Mouse (Mus musculus) brain, embryonic 14.5 days (tissue): ENCODE measurements around the gene Osbp2. TPM values are rescaled to one million over a fixed set of nuclear protein-coding genes. Genes with fewer than 3 reads are reported as not detected.

Source experiments
- DNase-seq: peaks from one replicate; pipeline ENCODE4 v3.0.0-alpha.2; 2011; ENCODE audit warnings: low read depth
- CTCF ChIP-seq: fragments of 200-500 bp; IDR thresholded peaks from 2 replicates; pipeline ENCODE4 v1.5.1; 2012; ENCODE audit warnings: inconsistent platforms, mild to moderate bottlenecking, moderate library complexity, borderline replicate concordance; ENCODE audit not compliant: insufficient read depth, insufficient read length; ENCODE audit errors: extremely low read depth
- POLR2A ChIP-seq: fragments of 200-500 bp; IDR thresholded peaks from 2 replicates; pipeline ENCODE4 v1.6.1; 2012; ENCODE audit warnings: mild to moderate bottlenecking, inconsistent platforms, borderline replicate concordance; ENCODE audit not compliant: poor library complexity, insufficient read depth, insufficient read length, severe bottlenecking; ENCODE audit errors: extremely low read depth
- polyA plus RNA-seq: library from polyadenylated mRNA; depleted of rRNA; stranded (reverse); fragments of >200 nt; gene quantifications from 2 replicates; pipeline ENCODE4 v1.2.3, GENCODE M21; 2012

The Osbp2 gene
- polyA plus RNA-seq, 1 experiment = 26.2 TPM

DNA sequence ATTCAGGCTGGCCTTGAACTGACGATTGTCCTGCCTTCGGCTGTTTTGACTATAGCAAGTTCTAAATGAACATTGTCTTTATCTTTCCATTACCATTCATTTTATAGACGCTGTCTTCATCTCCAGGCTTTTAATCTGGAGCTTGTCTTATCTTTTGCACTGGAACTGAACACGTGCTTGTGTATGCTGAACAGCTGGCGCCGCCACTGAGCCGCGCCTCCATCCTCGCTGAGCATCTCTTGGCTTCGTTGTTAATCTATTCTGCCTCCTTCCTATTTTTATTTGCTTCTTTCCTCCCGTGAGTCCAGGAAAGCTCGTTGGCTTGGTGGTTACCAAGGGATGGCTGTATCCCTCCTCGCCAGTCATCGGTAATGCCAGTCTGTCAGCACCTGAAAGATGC, 153.5 kb downstream of the Osbp2 start:
- DNase-seq = peak; percentile 38
- 0 out of 2 replicates have a peak, but pooled peaks have one; percentile 11 for TF ChIP-seq CTCF
- no peak for TF ChIP-seq POLR2A

- no peak for TF ChIP-seq POLR2A
- TF ChIP-seq CTCF = no peak
- no peak for DNase-seq
Measured at GRCm38 (mm10) chr11:3707057-3707456, 156.6 kb downstream of the Osbp2 start.

- DNase-seq = no peak
Measured at GRCm38 (mm10) chr11:3704404-3704803, 159.3 kb downstream of the Osbp2 start.

DNA sequence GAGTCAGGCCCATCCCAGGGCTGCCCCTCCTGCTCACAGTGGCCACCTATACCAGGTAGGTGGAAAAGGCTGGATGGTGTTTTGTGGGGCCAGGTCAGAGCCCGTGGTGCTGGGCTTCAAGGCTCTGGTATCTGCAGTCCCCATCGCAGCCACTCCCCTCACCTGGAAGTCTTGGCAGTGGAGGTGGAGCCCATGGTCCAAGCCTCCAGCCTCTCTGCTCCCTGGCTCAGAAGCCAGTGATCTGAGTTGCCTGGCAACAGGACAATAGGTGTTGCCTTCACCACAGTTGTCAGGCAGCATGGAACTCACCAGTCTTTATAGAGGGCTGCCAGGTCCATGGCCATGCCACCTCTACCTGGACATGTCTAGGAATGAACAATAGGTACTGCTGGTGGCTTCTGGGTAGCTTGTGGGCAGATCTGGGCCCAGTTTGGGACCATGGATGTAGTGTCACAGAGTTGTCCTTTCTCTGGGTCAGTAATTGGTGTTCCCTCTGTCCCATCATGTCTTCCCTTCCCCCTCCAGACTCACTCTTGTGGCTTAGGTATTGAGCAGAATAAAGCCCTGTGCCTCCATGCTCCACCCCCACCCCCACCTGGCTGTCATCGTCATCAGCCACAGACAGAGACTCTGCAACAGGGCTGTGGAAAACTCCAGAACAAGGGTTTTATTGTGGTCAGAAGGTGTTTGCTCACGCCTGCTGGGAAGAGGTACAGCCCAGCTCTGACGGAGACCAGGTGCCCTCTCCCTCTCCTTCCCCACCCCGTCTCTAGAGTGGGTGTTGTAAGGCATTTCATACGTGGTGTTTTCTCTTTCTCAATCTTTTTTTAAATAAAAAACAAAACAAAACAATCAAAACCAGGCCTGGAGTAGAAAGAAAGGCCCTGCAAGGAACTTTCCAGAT, 160.4 kb downstream of the Osbp2 start:
- no peak for TF ChIP-seq POLR2A
- no peak for TF ChIP-seq CTCF
- DNase-seq = no peak

More at GRCm38 (mm10) chr11:3704404-3704803, 159.3 kb downstream of the Osbp2 start:
- TF ChIP-seq CTCF (no peak), POLR2A (no peak)

DNA sequence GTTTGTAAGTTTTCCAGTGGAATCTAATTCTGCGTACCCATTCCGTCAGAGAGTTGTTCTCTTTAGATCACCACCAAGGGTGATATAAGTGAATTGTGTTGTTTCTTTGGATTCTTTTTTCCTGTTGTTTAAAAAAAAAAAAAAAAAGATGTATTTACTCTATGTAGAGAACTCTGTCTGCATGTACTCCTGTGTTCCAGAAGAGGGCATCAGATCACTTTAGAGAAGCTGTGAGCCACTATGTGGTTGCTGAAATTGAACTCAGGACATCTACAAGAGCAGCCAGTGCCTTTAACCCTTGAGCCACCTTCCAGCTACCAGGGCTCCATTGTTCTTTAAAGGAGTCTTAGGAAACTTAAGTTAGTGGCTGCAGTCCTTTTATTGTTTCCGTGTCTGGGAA, 166.3 kb downstream of the Osbp2 start:
- TF ChIP-seq POLR2A (no peak), CTCF (peak; percentile 23; the same call in 1 of the 2 replicates)
- DNase-seq = peak; percentile 26

DNA sequence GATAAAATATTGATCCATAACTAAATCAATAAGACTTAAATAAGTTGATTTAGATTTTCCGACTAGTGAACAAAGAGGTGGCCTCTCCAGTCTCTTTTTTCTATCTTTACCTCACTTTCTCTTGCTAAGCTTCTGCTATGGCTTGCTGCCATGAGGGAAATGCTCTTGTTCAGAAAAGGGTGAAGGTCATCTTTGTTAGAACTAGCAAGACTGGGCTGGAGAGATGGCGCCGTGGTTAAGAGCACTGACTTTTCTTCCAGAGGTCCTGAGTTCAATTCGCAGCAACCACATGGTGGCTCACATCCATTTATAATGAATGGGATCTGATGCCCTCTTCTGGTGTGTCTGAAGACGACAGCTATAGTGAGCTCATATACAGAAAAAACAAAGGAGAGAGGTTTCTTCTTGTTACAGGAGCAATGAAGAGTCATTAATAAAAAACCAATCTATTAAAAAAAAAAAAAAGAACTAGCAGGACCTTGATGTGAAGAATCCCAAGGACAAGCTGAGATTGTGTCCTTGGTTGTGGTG, 167.6 kb downstream of the Osbp2 start:
- DNase-seq = peak; percentile 6
- TF ChIP-seq POLR2A (no peak), CTCF (no peak)

DNA sequence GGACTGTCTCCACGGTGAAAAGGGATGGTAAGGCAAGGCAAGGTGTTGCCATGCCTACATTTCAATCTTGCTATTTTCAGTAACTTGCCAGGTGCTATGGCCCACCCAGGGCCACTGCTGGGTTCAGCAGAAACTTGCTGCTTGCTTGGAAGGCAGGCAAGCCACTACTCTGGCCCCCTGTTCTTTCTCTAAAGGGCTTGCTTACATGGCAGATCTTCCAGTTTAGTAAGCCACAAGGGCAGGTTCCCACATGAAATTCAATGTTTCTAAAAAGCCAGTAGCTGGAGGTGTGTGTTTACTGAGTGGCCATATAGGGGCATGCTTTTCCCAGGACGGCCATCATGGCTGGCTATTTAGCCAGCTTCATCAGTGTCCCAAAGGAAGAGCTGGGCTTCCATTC, 172.0 kb downstream of the Osbp2 start:
- TF ChIP-seq POLR2A (no peak), CTCF (no peak)
- DNase-seq = no peak

- TF ChIP-seq CTCF (no peak), POLR2A (no peak)
- DNase-seq = no peak
Measured at GRCm38 (mm10) chr11:3686885-3687284, 176.8 kb downstream of the Osbp2 start.

DNA sequence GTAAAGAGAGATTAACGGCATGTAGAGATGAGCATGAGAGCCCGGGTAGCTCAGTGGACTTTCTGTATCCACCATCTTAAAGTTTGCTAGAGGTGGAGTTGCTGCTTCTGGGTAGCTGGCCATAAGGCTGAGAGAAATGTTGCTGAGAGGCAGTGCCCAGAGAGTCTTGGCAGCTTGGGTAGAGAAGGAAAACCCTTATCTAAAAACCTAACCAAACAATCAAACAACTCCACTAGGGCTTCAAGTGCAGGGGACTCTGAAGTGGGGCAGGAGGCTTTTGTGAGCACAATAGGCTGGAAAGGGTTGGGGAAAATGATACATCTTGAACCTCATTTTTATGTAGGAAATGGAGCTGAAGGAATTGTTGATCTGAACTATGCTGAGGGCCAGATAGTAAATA, 177.4 kb downstream of the Osbp2 start:
- TF ChIP-seq POLR2A = no peak
- TF ChIP-seq CTCF = no peak
- no peak for DNase-seq

- no peak for TF ChIP-seq POLR2A
- no peak for TF ChIP-seq CTCF
- DNase-seq = no peak
Measured at GRCm38 (mm10) chr11:3685431-3685830, 178.3 kb downstream of the Osbp2 start.

GRCm38 (mm10) chr11:3684723-3685430, 178.8 kb downstream of the Osbp2 start:
- no peak for TF ChIP-seq CTCF
- no peak for TF ChIP-seq POLR2A
- DNase-seq = peak; percentile 5
